In genomic region chr7:34977403-34977802, GRCm38 (mm10) we compare ENCODE assay signal across 23 mouse cellular contexts.
DNase-seq lines count a peak whose midpoint lies in the region; ATAC-seq and TF ChIP-seq lines count a peak whose summit lies in the region.
"Had no signal": no experiment of that assay in that cellular context is flagged by ENCODE, and none has a peak within 500 bp of the region (broad histone marks: within the 10 kb centered on the region; RNA-seq: fewer than 3 reads in every experiment).

No protein-coding gene starts in this region.

- H3K4me2 ChIP-seq in forebrain, embryonic 13.5 days: no peak overlapping the region
- H3K4me2 ChIP-seq: embryonic facial prominence, embryonic 12.5 days; forebrain, embryonic 12.5 days; forebrain, embryonic 15.5 days had no signal

- no peaks in the 10 kb centered on the region for H3K79me2 ChIP-seq in C2C12 (ENCODE audit: control insufficient read depth, insufficient read depth)

- no peaks in the 10 kb centered on the region for H3K27me3 ChIP-seq in forebrain, embryonic 10.5 days (ENCODE audit: poor library complexity, severe bottlenecking)
- no peaks in the 10 kb centered on the region for H3K27me3 ChIP-seq in forebrain, embryonic 13.5 days
- H3K27me3 ChIP-seq in C2C12 (ENCODE audit: control insufficient read depth, insufficient read depth, insufficient read length): no peaks in the 10 kb centered on the region
- H3K27me3 ChIP-seq: embryonic facial prominence, embryonic 12.5 days; forebrain, embryonic 12.5 days; forebrain, embryonic 15.5 days; Patski had no signal

- no peak for TF ChIP-seq CTCF in C2C12 (IDR thresholded peaks at IDR 0.05; ENCODE audit: control insufficient read depth, insufficient read depth, insufficient read length)

- WGBS in forebrain, embryonic 10.5 days: 90% methylated on average over 4 of the region's 4 CpGs
- WGBS in forebrain, embryonic 13.5 days: 94% methylated on average over 4 of the region's 4 CpGs

- H3K27ac ChIP-seq in forebrain, embryonic 10.5 days: peak overlapping the region; percentile 53; the same call in 1 of the 2 replicates
- no peak overlapping the region for H3K27ac ChIP-seq in forebrain, embryonic 13.5 days
- H3K27ac ChIP-seq: embryonic facial prominence, embryonic 10.5 days; embryonic facial prominence, embryonic 12.5 days; forebrain, embryonic 12.5 days; forebrain, embryonic 15.5 days had no signal

- H3K36me3 ChIP-seq in forebrain, embryonic 10.5 days (replicated peaks): peaks cover 5% of the 10 kb centered on the region
- H3K36me3 ChIP-seq in forebrain, embryonic 13.5 days (ENCODE audit: poor library complexity, severe bottlenecking): peaks cover 3% of the 10 kb centered on the region; the same call in 1 of the 2 replicates
- peaks cover 8% of the 10 kb centered on the region for H3K36me3 ChIP-seq in C2C12 (ENCODE audit: control insufficient read depth, insufficient read depth)
- H3K36me3 ChIP-seq: forebrain, embryonic 15.5 days had no signal

- H3K79me3 ChIP-seq in C2C12 (ENCODE audit: low read depth): no peaks in the 10 kb centered on the region

- H3K4me3 ChIP-seq in forebrain, embryonic 10.5 days: no peak overlapping the region
- no peak overlapping the region for H3K4me3 ChIP-seq in forebrain, embryonic 13.5 days
- H3K4me3 ChIP-seq in C2C12 (ENCODE audit: insufficient read depth, poor library complexity, severe bottlenecking): no peak overlapping the region
- H3K4me3 ChIP-seq: embryonic facial prominence, embryonic 10.5 days; embryonic facial prominence, embryonic 12.5 days; forebrain, embryonic 12.5 days; forebrain, embryonic 15.5 days had no signal

- H3K4me1 ChIP-seq in forebrain, embryonic 10.5 days: peaks cover 24% of the 10 kb centered on the region
- peaks cover 18% of the 10 kb centered on the region; the same call in 1 of the 2 replicates for H3K4me1 ChIP-seq in forebrain, embryonic 13.5 days

- ATAC-seq in forebrain, embryonic 13.5 days: no peak
- ATAC-seq in activated CD4-positive, CD25-positive, alpha-beta regulatory T cell, adult 4 months: no peak
- ATAC-seq: forebrain, embryonic 15.5 days; forebrain, postnatal 0 days; Patski had no signal

- H3K9me3 ChIP-seq in forebrain, embryonic 10.5 days: no peaks in the 10 kb centered on the region
- no peaks in the 10 kb centered on the region for H3K9me3 ChIP-seq in forebrain, embryonic 13.5 days (replicated peaks)
- H3K9me3 ChIP-seq: embryonic facial prominence, embryonic 10.5 days; embryonic facial prominence, embryonic 12.5 days; forebrain, embryonic 12.5 days; forebrain, embryonic 15.5 days had no signal

- no peak overlapping the region for H3ac ChIP-seq in C2C12 (ENCODE audit: control insufficient read depth, insufficient read length, low read depth)

- DNase-seq in forebrain, embryonic 10.5 days (ENCODE audit: extremely low spot score, low spot score): no peak
- peak; percentile 11 for DNase-seq in 3134 (ENCODE audit: extremely low read depth, insufficient read length, low spot score)
- peak; percentile 19 for DNase-seq in adipocyte (ENCODE audit: low spot score)
- DNase-seq in left cerebral cortex, adult 8-10 months (ENCODE audit: low spot score in 2 of 2): no peak
- DNase-seq in lung, postnatal 36 days: no peak
- DNase-seq: adrenal gland, adult 8-10 months; adrenal gland, postnatal 14 days; adrenal gland, postnatal 36 days; B cell, adult 2 months; cerebellum, adult 11-12 months; cerebellum, adult 2 months; cerebellum, adult 9-10 months; cerebellum, postnatal 10 days; cerebellum, postnatal 25 days; forebrain, postnatal 0 days had no signal

- H3K9ac ChIP-seq in forebrain, embryonic 13.5 days: no peak overlapping the region
- H3K9ac ChIP-seq: embryonic facial prominence, embryonic 12.5 days; forebrain, embryonic 12.5 days; forebrain, embryonic 15.5 days; forebrain, postnatal 0 days had no signal

TF ChIP-seq in C2C12, 6 proteins besides CTCF, POLR2A, EP300 and RAD21:
- peak; percentile 68 for TF ChIP-seq MYOD1 (IDR thresholded peaks at IDR 0.05; ENCODE audit: control insufficient read depth, insufficient read length, low read depth)
- TF ChIP-seq MAX (IDR thresholded peaks at IDR 0.05): peak; percentile 42
- TF ChIP-seq USF1 (IDR thresholded peaks at IDR 0.05; ENCODE audit: low read depth): no peak
- TF ChIP-seq FOSL1 (IDR thresholded peaks at IDR 0.05; ENCODE audit: insufficient read depth, low read length, poor library complexity, severe bottlenecking): peak; percentile 4
- TF ChIP-seq CEBPB (IDR thresholded peaks at IDR 0.05; ENCODE audit: low read depth): no peak
- no peak for TF ChIP-seq MYOG (IDR thresholded peaks at IDR 0.05; ENCODE audit: control insufficient read depth, extremely low read depth, insufficient read length)

Comparison
In these comparisons a context has a peak if more than half of its experiments do, and no peak if none do; other contexts are left out.
1. DNase-seq: peak in 3134 (single experiment) and adipocyte (single experiment); none in forebrain, embryonic 10.5 days (single experiment), left cerebral cortex, adult 8-10 months (0 of 2) and lung, postnatal 36 days (single experiment).